Mouse (Mus musculus) cerebellum, adult 11-12 months (tissue): ENCODE data around the gene Bmp8b.
A peak's percentile ranks its signal among the peaks of the same experiment; 100 is the strongest.
"Not testable (repeated sequence)": the region's sequence is repeated elsewhere in the genome, so short reads cannot be mapped to it uniquely, and the experiment has no call there.

Source experiments
- DNase-seq: peaks from one replicate; pipeline ENCODE4 v3.0.0; 2022

Bmp8b gene

GRCm38 (mm10) chr4:123112216-123112764 lies 7.3 kb downstream of the Bmp8b start:
- DNase-seq: no peak

GRCm38 (mm10) chr4:123114651-123115050 lies 9.7 kb downstream of the Bmp8b start:
- not testable (repeated sequence) for DNase-seq

DNA sequence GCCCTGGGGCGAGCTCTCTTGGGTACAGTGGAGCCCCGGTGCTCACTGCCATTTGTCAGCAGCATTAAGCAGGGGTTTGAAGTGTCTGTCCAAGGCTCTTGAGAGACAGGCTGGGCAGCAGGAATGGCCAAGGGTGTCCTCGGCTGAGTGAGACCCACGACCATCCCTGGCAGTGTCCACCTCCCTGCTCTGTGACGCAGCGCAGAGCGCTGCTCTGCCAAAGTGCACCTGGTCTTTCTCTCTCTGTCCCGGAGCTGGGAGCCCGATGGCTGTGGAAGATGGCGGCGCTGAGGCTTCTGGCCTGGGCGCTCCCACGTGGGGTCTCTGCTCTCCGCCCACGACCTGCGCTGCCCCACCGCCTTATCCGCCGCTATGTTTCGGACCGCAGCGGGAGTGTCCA lies 11.0 kb downstream of the Bmp8b start, which contains the start of gene Oxct2b:
TSS of gene Oxct2b (plus strand) at position 256 of the 400 bp plus-strand sequence.
- no peak for DNase-seq

- not testable (repeated sequence) for DNase-seq
Measured at GRCm38 (mm10) chr4:123116640-123117039, 11.7 kb downstream of the Bmp8b start.

DNA sequence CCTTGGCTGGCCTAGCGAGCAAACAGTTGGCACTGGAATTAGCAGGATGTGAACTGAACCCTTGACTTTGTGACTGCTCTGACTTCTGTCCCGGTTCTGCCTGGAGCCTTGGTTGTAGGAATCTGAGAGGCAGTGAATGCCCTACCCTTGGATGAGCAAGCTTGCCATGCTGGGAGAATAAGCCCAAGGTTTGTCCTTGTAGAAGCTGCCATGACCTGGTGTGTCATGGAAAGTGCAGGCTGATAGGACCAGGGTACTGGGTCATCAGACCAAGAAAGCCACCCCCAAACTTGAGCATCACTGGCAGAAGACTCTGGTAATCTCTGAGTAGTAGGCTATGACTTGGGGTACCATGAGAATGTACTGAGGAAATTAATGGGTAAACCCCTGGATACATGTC lies 16.3 kb downstream of the Bmp8b start:
- DNase-seq: no peak

- DNase-seq: peak; percentile 63
Measured at GRCm38 (mm10) chr4:123126626-123127025, 21.7 kb downstream of the Bmp8b start.

- peak; percentile 49 for DNase-seq
Measured at GRCm38 (mm10) chr4:123127051-123127450, 22.1 kb downstream of the Bmp8b start.

- DNase-seq: no peak
Measured at GRCm38 (mm10) chr4:123137551-123137950, 32.6 kb downstream of the Bmp8b start.

GRCm38 (mm10) chr4:123139513-123140154 lies 34.7 kb downstream of the Bmp8b start, which contains the start of gene Ppie:
Gene Ppie (minus strand): TSS chr4:123139951.
- DNase-seq: peak; percentile 73

- no peak for DNase-seq
Measured at GRCm38 (mm10) chr4:123147446-123148150, 42.6 kb downstream of the Bmp8b start.

DNA sequence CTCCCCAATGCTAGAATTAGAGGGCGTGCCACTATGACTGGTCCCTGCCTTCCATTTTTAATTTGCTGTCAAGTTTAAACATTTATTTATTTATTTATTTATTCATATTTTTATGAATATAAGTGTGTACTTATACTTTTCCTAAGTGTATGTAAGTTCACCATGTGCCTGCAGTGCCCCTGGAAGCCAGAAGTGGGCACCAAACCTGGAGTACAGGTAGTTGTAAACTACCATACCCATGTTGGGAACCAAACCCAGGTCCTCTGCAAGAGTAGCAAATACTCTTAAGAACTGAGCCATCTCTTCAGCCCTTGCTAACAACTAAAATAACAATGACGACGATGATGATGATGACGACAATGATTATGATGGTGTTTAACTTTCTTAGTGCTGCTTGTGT lies 47.0 kb downstream of the Bmp8b start:
- no peak for DNase-seq

- no peak for DNase-seq
Measured at GRCm38 (mm10) chr4:123152976-123153375, 48.0 kb downstream of the Bmp8b start.

DNA sequence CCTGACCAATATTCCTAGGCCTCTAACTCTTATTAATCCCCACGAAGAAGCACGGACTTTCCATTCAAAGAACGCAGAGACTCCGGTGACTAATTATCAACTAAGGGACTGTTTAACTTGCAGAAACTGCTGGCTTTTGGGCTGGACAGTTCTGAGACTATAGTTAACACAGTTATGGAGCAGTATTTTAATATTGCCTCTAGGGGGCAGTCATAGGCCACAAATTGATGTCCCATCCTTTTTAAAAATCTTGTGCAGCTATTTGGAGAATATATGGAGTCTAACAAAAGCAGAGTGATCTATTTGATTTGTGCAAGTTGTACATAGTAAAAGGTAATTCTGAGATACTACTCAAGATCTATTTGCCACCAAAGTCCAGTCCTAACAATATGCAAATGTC lies 50.0 kb downstream of the Bmp8b start:
- DNase-seq: no peak

DNA sequence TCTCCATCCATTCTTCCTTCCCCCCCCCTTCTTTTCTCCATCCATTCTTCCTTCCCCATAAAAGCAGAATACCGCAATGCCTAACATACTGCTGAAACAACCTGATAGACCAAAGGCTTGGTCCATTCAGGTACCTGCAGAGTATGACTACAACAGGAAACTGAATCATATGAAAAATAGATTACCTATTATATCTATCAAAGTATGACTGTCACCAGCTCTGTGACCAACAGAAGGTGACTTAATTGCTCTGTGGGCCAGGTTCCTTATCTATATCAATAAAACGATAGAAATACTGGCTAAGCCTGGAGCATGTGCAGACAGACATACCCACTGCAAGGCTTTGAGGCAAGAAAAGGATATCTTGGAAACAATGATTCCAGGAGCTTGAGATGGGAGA lies 50.5 kb downstream of the Bmp8b start:
- DNase-seq: no peak

- no peak for DNase-seq
Measured at GRCm38 (mm10) chr4:123155840-123156239, 50.9 kb downstream of the Bmp8b start.

- DNase-seq: no peak
Measured at GRCm38 (mm10) chr4:123160571-123160970, 55.6 kb downstream of the Bmp8b start.

DNA sequence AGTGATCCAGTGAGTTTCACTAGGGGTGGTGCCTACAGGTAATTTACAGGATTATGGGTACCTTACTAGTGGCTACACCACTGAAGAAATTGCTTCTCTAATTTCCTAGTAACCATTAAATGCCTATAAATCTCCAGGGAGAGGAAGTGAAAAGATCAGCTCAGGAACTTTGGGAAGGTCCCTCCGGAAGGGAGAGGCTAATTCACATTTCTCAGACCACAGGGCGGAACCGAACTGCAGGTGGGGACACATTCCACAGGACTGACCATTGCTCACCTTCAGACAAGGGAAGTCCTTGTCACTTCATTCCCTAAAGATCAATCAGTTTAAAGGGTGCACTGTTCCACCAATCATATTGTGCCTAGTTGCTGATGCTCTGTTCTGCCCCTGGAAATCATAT lies 56.3 kb downstream of the Bmp8b start:
- not testable (repeated sequence) for DNase-seq

GRCm38 (mm10) chr4:123162305-123162917 lies 57.4 kb downstream of the Bmp8b start:
- DNase-seq: no peak

DNA sequence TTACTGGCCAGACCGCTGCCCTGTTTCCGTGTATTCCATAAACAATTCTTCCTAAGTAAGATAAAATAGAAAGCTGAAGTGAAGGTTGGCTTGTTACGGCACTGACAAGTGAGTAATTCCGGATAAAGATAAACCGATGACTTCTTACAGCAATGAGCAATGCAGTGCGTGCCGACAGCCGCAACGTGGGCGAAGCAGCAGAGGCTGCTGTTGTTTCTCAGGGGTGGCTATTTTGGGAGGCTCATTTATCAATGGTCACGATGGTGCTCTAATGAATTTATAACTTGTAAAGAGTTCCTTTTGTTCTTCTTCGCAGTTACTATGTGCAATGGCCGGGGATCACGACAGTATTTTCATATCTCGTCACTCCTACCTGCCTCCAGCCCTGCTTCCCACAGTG lies 59.2 kb downstream of the Bmp8b start:
- DNase-seq: no peak

DNA sequence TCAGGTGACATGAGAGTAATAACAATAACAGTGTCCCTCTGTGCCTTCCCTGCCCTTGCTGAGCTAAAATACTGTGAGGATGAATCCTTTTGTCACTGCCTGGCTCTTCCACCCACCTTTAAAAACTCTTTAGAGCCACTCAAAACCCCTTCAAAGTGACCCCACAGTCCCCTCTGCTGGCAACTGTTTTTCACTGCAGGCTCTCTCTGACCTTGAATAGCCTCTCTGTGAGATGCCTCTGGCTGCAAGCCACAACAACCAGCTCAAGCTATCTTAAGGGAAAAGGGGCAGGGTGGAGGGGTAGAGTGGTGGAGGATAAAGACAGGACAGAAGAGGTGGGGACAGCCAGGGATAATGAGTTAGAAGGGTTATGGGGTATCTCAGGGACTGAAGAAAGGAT lies 66.8 kb downstream of the Bmp8b start:
- DNase-seq: no peak
